In the genomic region with DNA sequence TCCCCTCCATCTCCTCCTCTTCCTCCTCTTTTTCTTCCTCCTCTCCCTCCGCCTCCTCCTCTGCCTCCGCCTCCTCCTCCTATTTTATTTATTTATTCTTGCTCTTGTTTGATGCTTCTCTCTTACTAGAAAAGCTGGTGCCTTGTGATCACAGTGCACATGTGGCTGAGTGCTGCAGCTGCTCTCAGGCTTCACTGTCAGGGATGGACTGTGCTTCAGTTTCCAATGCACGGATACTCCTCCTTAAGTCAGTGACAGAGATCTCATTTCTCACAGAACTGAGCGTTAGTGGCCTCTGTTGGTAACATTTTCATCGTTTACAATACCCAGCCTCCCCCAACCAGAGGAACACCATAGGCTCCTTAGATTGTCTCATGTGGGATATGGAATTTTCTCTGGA, we compare ENCODE assay signal across 20 mouse cellular contexts.
DNase-seq lines count a peak whose midpoint lies in the region; ATAC-seq and TF ChIP-seq lines count a peak whose summit lies in the region.
"Had no signal": no experiment of that assay in that cellular context is flagged by ENCODE, and none has a peak within 500 bp of the region (broad histone marks: within the 10 kb centered on the region; RNA-seq: fewer than 3 reads in every experiment).

No protein-coding gene starts in this region.

- ATAC-seq in embryonic facial prominence, embryonic 14.5 days (ENCODE audit: low read depth), result 0 out of 2 replicates have a peak, but pooled peaks have one; percentile 30
- ATAC-seq in limb, embryonic 13.5 days (ENCODE audit: low FRiP score, low read depth), result peak; percentile 51; the same call in 1 of the 2 replicates
- ATAC-seq: activated CD4-positive, CD25-positive, alpha-beta regulatory T cell, adult 4 months; forebrain, embryonic 14.5 days; forebrain, embryonic 16.5 days; Patski had no signal

- DNase-seq in embryonic facial prominence, embryonic 14.5 days (ENCODE audit: low spot score), result peak; percentile 34
- DNase-seq in embryonic facial prominence, embryonic 10.5 days (ENCODE audit: low spot score), result no peak
- no peak for DNase-seq in kidney, postnatal 25 days
- DNase-seq in thymus, adult 18-20 months, result no peak
- DNase-seq: adrenal gland, adult 8-10 months; adrenal gland, postnatal 14 days; adrenal gland, postnatal 36 days; B cell, adult 2 months; cerebellum, adult 11-12 months; cerebellum, adult 9-10 months had no signal

- WGBS in embryonic facial prominence, embryonic 14.5 days, result 61% methylated on average over 5 of the region's 5 CpGs
- 81% methylated on average over 5 of the region's 5 CpGs for WGBS in embryonic facial prominence, embryonic 10.5 days
- 73% methylated on average over 5 of the region's 5 CpGs for WGBS in limb, embryonic 13.5 days

- H3K4me1 ChIP-seq in embryonic facial prominence, embryonic 14.5 days (ENCODE audit: control insufficient read depth, insufficient read depth, low read length), result no peaks in the 10 kb centered on the region
- no peaks in the 10 kb centered on the region for H3K4me1 ChIP-seq in embryonic facial prominence, embryonic 10.5 days
- H3K4me1 ChIP-seq in limb, embryonic 13.5 days, result no peaks in the 10 kb centered on the region
- H3K4me1 ChIP-seq: embryonic facial prominence, embryonic 13.5 days; forebrain, embryonic 10.5 days; forebrain, embryonic 12.5 days had no signal

- H3K27ac ChIP-seq in embryonic facial prominence, embryonic 14.5 days (replicated peaks; ENCODE audit: low read depth, low read length), result no peak overlapping the region
- no peak overlapping the region for H3K27ac ChIP-seq in embryonic facial prominence, embryonic 10.5 days (replicated peaks)
- no peak overlapping the region for H3K27ac ChIP-seq in limb, embryonic 13.5 days
- H3K27ac ChIP-seq: embryonic facial prominence, embryonic 13.5 days; forebrain, embryonic 10.5 days; forebrain, embryonic 12.5 days had no signal

- H3K9ac ChIP-seq in embryonic facial prominence, embryonic 14.5 days (ENCODE audit: low read depth, low read length), result no peak overlapping the region
- H3K9ac ChIP-seq in limb, embryonic 13.5 days, result no peak overlapping the region
- H3K9ac ChIP-seq: embryonic facial prominence, embryonic 13.5 days; forebrain, embryonic 12.5 days had no signal

- H3K27me3 ChIP-seq in embryonic facial prominence, embryonic 14.5 days (replicated peaks; ENCODE audit: control insufficient read depth, insufficient read depth, low read length), result no peaks in the 10 kb centered on the region
- H3K27me3 ChIP-seq in embryonic facial prominence, embryonic 10.5 days (replicated peaks; ENCODE audit: low read depth, poor library complexity, severe bottlenecking), result no peaks in the 10 kb centered on the region
- H3K27me3 ChIP-seq in C2C12 (ENCODE audit: control insufficient read depth, insufficient read depth, insufficient read length) (no peaks in the 10 kb centered on the region), myocyte (ENCODE audit: control insufficient read depth, insufficient read depth, insufficient read length) (no peaks in the 10 kb centered on the region)
- no peaks in the 10 kb centered on the region for H3K27me3 ChIP-seq in limb, embryonic 13.5 days
- H3K27me3 ChIP-seq: embryonic facial prominence, embryonic 13.5 days; forebrain, embryonic 12.5 days; Patski had no signal

- TF ChIP-seq POLR2A in myocyte (IDR thresholded peaks at IDR 0.05; ENCODE audit: insufficient read length, low read depth), result no peak

- no peak overlapping the region for H3K4me2 ChIP-seq in embryonic facial prominence, embryonic 14.5 days (ENCODE audit: low read depth, low read length)
- H3K4me2 ChIP-seq in limb, embryonic 13.5 days (replicated peaks), result no peak overlapping the region
- H3K4me2 ChIP-seq in myocyte (ENCODE audit: low read depth), result no peak overlapping the region
- H3K4me2 ChIP-seq: embryonic facial prominence, embryonic 13.5 days; forebrain, embryonic 12.5 days had no signal

- H3K79me2 ChIP-seq in C2C12 (ENCODE audit: control insufficient read depth, insufficient read depth), result no peaks in the 10 kb centered on the region
- no peaks in the 10 kb centered on the region for H3K79me2 ChIP-seq in myocyte (ENCODE audit: control insufficient read depth, insufficient read depth)

- H3K79me3 ChIP-seq in C2C12 (ENCODE audit: low read depth), result no peaks in the 10 kb centered on the region

- TF ChIP-seq CTCF in C2C12 (IDR thresholded peaks at IDR 0.05; ENCODE audit: control insufficient read depth, insufficient read depth, insufficient read length), result no peak

- H3ac ChIP-seq in C2C12 (ENCODE audit: control insufficient read depth, insufficient read length, low read depth) (no peak overlapping the region), myocyte (ENCODE audit: control insufficient read depth, insufficient read length) (no peak overlapping the region)

- no peak overlapping the region for H3K4me3 ChIP-seq in embryonic facial prominence, embryonic 14.5 days (ENCODE audit: low read depth, low read length)
- no peak overlapping the region for H3K4me3 ChIP-seq in embryonic facial prominence, embryonic 10.5 days
- H3K4me3 ChIP-seq in C2C12 (ENCODE audit: insufficient read depth, poor library complexity, severe bottlenecking), result no peak overlapping the region
- no peak overlapping the region for H3K4me3 ChIP-seq in limb, embryonic 13.5 days
- H3K4me3 ChIP-seq in myocyte, result no peak overlapping the region
- H3K4me3 ChIP-seq: embryonic facial prominence, embryonic 13.5 days; forebrain, embryonic 10.5 days; forebrain, embryonic 12.5 days had no signal

- H3K9me3 ChIP-seq in embryonic facial prominence, embryonic 14.5 days (ENCODE audit: control insufficient read depth, low read length), result no peaks in the 10 kb centered on the region
- no peaks in the 10 kb centered on the region for H3K9me3 ChIP-seq in embryonic facial prominence, embryonic 10.5 days
- H3K9me3 ChIP-seq in limb, embryonic 13.5 days, result no peaks in the 10 kb centered on the region
- H3K9me3 ChIP-seq: embryonic facial prominence, embryonic 13.5 days; forebrain, embryonic 10.5 days; forebrain, embryonic 12.5 days had no signal

- H3K36me3 ChIP-seq in embryonic facial prominence, embryonic 14.5 days (ENCODE audit: control insufficient read depth, insufficient read depth, low read length), result peaks cover 22% of the 10 kb centered on the region
- peaks cover 14% of the 10 kb centered on the region for H3K36me3 ChIP-seq in embryonic facial prominence, embryonic 10.5 days (replicated peaks)
- H3K36me3 ChIP-seq in C2C12 (ENCODE audit: control insufficient read depth, insufficient read depth) (peaks cover 12% of the 10 kb centered on the region), myocyte (ENCODE audit: control insufficient read depth, insufficient read depth) (peaks cover 24% of the 10 kb centered on the region)
- H3K36me3 ChIP-seq in limb, embryonic 13.5 days, result peaks cover 16% of the 10 kb centered on the region
- H3K36me3 ChIP-seq: embryonic facial prominence, embryonic 13.5 days had no signal

TF ChIP-seq in C2C12, 6 proteins besides CTCF, POLR2A, EP300 and RAD21:
- TF ChIP-seq CEBPB (IDR thresholded peaks at IDR 0.05; ENCODE audit: low read depth) (no peak), MYOG (IDR thresholded peaks at IDR 0.05; ENCODE audit: control insufficient read depth, extremely low read depth, insufficient read length) (no peak), USF1 (IDR thresholded peaks at IDR 0.05; ENCODE audit: low read depth) (no peak), FOSL1 (IDR thresholded peaks at IDR 0.05; ENCODE audit: insufficient read depth, low read length, poor library complexity, severe bottlenecking) (no peak), MYOD1 (IDR thresholded peaks at IDR 0.05; ENCODE audit: control insufficient read depth, insufficient read length, low read depth) (peak; percentile 47)

TF ChIP-seq in myocyte, 11 proteins besides CTCF, POLR2A, EP300 and RAD21:
- TF ChIP-seq MYOD1 (IDR thresholded peaks at IDR 0.05; ENCODE audit: control insufficient read depth in 1 of 3, insufficient read length in 2 of 3, low read depth in 2 of 3) (peak; percentile 94 to 98 (median 98)), REST (IDR thresholded peaks at IDR 0.05; ENCODE audit: insufficient read depth, insufficient read length) (no peak), MYOG (IDR thresholded peaks at IDR 0.05; ENCODE audit: control insufficient read depth in 1 of 3, insufficient read depth in 1 of 3, insufficient read length in 2 of 3, low read depth in 2 of 3) (peak in 2 of 3 experiments; percentile 55 to 56), TCF3 (IDR thresholded peaks at IDR 0.05; ENCODE audit: insufficient read length, low read depth) (peak; percentile 18), MAX (IDR thresholded peaks at IDR 0.05; ENCODE audit: low read depth) (no peak)
